Mouse (Mus musculus): Measurements from ENCODE around the gene Scube1.

- no peak for TF ChIP-seq CTCF (IDR thresholded peaks at IDR 0.05; ENCODE audit: low read depth)
- no peak for TF ChIP-seq EP300 (IDR thresholded peaks at IDR 0.05; ENCODE audit: low read depth)
Observed at GRCm38 (mm10) chr15:83555161-83555974, 169.5 kb downstream of the Scube1 start.
